Mouse (Mus musculus) olfactory bulb, adult 2 months (tissue): Measurements from ENCODE around the gene Rad51d. TPM values are rescaled to one million over a fixed set of nuclear protein-coding genes. Genes with fewer than 3 reads are reported as not detected.

Source experiments
- H3K27ac ChIP-seq: fragments of 200-500 bp; 2 replicates; pipeline ENCODE4 v1.5.1; 2012; ENCODE audit warnings: low read depth, low read length; ENCODE audit not compliant: insufficient read depth
- H3K4me1 ChIP-seq: fragments of 200-500 bp; 2 replicates; pipeline ENCODE4 v1.6.1; 2012; ENCODE audit warnings: low read length; ENCODE audit not compliant: control insufficient read depth, insufficient read depth
- H3K4me3 ChIP-seq: fragments of 200-500 bp; 2 replicates; pipeline ENCODE4 v1.5.1; 2012; ENCODE audit warnings: mild to moderate bottlenecking, low read depth, low read length, moderate library complexity; ENCODE audit not compliant: insufficient read depth
- CTCF ChIP-seq: fragments of 200-500 bp; IDR thresholded peaks from 2 replicates; pipeline ENCODE4 v1.5.1; 2012; ENCODE audit warnings: low read depth, mild to moderate bottlenecking, low read length, moderate library complexity; ENCODE audit not compliant: insufficient read depth
- POLR2A ChIP-seq: fragments of 200-500 bp; IDR thresholded peaks from 2 replicates; pipeline ENCODE4 v1.6.1; 2012; ENCODE audit warnings: mild to moderate bottlenecking, low read depth, low read length, moderate library complexity; ENCODE audit not compliant: insufficient read depth
- WGBS: fragments of 180-500 bp; shearing (Covaris S2); methylation state at CpG from one replicate; pipeline ENCODE4 v1.1.7; 2018; 5-methylcytosine and 5-hydroxymethylcytosine counted together
- polyA plus RNA-seq: library from polyadenylated mRNA; stranded (reverse); fragments of >200 nt; gene quantifications from 2 replicates; pipeline ENCODE4 v1.2.4, GENCODE M21; 2012; ENCODE audit warnings: low replicate concordance; ENCODE audit not compliant: missing spikeins, insufficient read depth, insufficient read length

The Rad51d gene
- polyA plus RNA-seq, 1 experiment, result not detected

GRCm38 (mm10) chr11:82875631-82876030 is 14.8 kb downstream of the Rad51d start:
- WGBS, result 90% methylated on average over 5 of the region's 5 CpGs
- peaks cover 2% of the 10 kb centered on the region; the same call in 1 of the 2 replicates for H3K4me1 ChIP-seq

DNA sequence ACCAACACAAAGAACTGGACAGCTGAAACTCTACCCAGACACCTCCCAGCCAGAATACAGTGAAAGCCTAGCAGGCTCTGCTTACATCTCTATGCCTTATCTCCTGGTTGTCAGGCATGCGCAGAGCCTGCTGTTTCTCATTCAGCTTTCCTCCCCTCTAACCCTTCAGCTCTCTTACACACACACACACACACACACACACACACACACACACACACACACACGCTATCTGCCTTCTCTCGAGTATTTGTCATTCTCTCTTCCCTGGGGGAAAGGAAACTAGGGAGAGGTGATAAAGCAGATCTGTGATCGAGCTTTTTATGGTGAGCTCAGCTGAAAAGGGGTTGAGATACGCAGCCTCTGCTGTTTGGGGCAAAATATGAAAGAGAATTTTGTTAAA is 15.5 kb downstream of the Rad51d start:
- WGBS, result 66% methylated on average over 5 of the region's 5 CpGs
- Histone ChIP-seq H3K4me1 (peaks cover 7% of the 10 kb centered on the region), H3K4me3 (no peak overlapping the region), H3K27ac (no peak overlapping the region)
- TF ChIP-seq POLR2A, result no peak
- TF ChIP-seq CTCF, result no peak

More at GRCm38 (mm10) chr11:82875631-82876030, 14.8 kb downstream of the Rad51d start:
- Histone ChIP-seq H3K4me3 (no peak overlapping the region), H3K27ac (no peak overlapping the region)
- TF ChIP-seq CTCF (no peak), POLR2A (no peak)

DNA sequence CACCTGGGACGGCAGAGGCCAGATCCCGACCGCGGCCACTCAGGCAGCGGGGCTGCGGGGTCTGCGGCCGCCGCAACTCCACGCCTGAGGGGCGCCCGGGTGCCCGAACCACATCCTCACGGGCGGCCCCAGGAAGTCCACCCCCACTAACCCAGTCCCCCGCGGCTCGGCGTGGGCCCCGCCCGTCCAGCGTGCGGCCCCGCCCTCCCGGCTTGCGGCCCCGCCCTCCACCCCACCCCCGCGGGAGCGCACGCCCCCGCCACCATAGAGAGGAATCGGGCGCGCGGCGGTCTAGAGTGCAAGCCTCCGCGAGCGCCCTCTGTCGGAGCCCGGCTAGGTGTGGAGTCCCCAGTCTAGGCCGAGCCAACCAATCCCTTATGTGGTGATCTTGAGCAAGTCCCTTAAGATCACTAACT is 19.4 kb downstream of the Rad51d start, which contains the start of gene Rffl:
Gene Rffl (minus strand): TSS at position 180 of the 416 bp plus-strand sequence.
- peak within 1 kb of the TSS; percentile 64 for H3K4me3 ChIP-seq
- under 1% methylated on average over 39 of the region's 43 CpGs for WGBS
- H3K4me1 ChIP-seq, result peaks cover 7% of the 10 kb centered on the region
- no peak within 1 kb of the TSS for H3K27ac ChIP-seq
- TF ChIP-seq CTCF, result peak; percentile 81
- TF ChIP-seq POLR2A, result peak; percentile 46; the same call in 1 of the 2 replicates

- Histone ChIP-seq H3K27ac (no peak overlapping the region), H3K4me3 (peak overlapping the region; percentile 64), H3K4me1 (peaks cover 7% of the 10 kb centered on the region)
- TF ChIP-seq CTCF (no peak), POLR2A (no peak)
- whole genome bisulfite sequencing, result 7% methylated on average over 36 of the region's 36 CpGs
Observed at GRCm38 (mm10) chr11:82870173-82871030, 20.0 kb downstream of the Rad51d start.

DNA sequence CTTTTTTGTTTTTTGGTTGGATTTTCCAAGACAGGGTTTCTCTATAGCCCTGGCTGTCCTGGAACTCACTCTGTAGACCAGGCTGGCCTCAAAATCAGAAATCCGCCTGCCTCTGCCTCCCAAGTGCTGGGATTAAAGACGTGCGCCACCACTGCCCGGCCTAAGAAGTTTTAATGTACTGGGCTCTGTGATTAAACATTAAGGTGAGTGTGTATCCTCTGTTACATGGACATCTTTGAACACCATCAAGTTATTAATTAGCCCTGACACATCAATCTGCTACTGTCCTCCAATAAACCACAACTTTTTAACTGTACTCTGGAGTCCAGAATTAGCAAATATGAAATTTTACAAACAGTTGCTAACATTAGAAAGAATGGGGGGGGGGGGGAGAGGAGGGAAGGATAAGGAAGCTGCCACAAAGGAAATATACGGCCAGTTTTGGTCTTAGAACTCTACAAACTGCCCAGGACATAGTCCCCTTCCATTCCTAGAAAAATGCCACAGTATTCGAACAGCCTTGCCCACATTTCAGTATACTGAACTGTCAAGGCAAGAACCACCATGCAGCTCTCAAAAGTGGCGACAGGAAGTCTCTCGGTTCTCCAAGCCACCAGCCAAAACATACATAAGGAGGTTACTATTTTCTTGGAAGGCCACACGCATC is 20.8 kb downstream of the Rad51d start:
- 70% methylated on average over 9 of the region's 9 CpGs for WGBS
- H3K4me3 ChIP-seq, result no peak overlapping the region
- TF ChIP-seq POLR2A, result no peak

DNA sequence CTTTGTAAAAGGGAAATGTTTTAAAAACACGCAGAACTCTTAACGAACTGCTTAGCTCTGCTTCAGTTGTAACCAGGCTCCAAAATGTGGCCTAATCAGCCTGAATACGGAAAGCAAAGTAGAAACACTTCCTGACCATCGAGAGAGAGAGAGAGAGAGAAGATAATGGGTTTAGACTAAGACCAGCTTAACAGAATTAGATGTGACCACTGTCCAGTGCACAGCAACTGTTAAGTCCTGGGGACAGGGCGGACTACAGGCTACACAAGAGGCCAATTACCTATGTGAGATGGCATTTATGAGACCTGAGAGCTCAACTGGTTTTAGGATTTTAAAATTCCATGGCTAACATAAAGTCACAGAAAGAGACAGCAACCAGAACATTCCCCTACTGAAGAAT is 22.5 kb downstream of the Rad51d start:
- Histone ChIP-seq H3K4me1 (peaks cover 7% of the 10 kb centered on the region), H3K27ac (no peak overlapping the region), H3K4me3 (no peak overlapping the region)
- TF ChIP-seq POLR2A, result no peak
- TF ChIP-seq CTCF, result no peak
- 70% methylated on average over 5 of the region's 5 CpGs for WGBS

More for the DNA sequence above, 20.8 kb downstream of the Rad51d start:
- Histone ChIP-seq H3K4me1 (peaks cover 7% of the 10 kb centered on the region), H3K27ac (no peak overlapping the region)

DNA sequence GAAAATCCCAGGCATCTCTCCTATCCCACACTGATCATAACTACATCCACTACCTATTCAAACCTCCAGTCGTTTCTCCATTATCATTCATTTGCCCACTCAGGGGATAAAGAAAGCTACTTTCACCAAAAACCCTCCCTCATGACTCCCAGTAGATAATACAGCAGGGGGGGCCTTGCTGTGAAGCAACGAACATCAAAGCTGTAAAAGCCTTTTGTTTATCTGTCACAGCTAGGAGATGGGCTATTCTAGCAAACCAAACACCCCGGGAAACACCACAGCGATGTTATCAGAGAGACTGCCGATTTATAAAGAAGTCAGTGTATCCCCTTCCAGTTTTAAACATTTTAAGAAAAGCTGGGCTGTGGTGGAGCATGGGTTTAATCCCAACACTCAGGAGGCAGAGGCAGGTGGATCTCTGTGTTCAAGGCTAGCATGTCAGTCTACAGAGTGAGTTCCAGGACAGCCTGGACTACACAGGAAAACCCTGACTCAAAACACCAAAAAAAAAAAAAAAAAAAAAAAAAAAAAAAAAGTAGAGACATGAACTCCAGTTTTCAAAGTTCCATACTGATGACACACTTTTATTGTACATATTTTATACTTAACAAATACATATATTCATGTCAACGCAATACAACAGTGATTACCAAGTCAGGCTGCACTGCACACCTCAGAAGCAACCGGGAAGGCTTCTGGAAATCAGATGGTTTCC is 23.4 kb downstream of the Rad51d start:
- TF ChIP-seq CTCF (no peak), POLR2A (no peak)
- Histone ChIP-seq H3K27ac (no peak overlapping the region), H3K4me3 (no peak overlapping the region), H3K4me1 (peaks cover 7% of the 10 kb centered on the region)
- WGBS, result 44% methylated on average over 7 of the region's 7 CpGs

DNA sequence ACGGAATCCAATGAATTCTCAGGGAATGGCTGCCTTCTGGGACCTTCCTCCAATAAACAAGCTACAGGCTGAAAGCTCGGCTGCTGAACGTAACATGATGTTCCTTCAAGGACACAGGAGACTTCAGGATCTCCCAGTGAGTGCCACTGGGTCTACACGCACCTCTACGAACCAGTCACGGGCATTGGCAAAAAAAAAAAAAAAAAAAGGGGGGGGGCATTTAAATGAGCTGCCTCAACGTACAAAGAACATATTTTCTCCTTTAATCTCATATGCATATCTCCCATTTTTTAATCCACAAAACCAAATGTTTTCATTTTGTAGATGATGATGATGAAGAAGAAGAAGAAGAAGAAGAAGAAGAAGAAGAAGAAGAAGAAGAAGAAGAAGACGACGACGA is 24.5 kb downstream of the Rad51d start:
- TF ChIP-seq CTCF (no peak), POLR2A (no peak)
- peaks cover 7% of the 10 kb centered on the region for H3K4me1 ChIP-seq
- no peak overlapping the region for H3K4me3 ChIP-seq
- 89% methylated on average over 10 of the region's 10 CpGs for WGBS
- H3K27ac ChIP-seq, result no peak overlapping the region
